Mouse (Mus musculus): ENCODE results near the gene Ube2d1. TPM values are rescaled to one million over a fixed set of nuclear protein-coding genes. Genes with fewer than 3 reads are reported as not detected.

Gene Ube2d1
- polyA plus RNA-seq, 1 experiment from 2014 or later: 177 TPM

- peaks cover 2% of the 10 kb centered on the region; the same call in 1 of the 2 replicates for H3K36me3 ChIP-seq
- H3K4me3 ChIP-seq: no peak overlapping the region
- no peak overlapping the region for H3K27ac ChIP-seq
- WGBS: 88% methylated on average over 10 of the region's 10 CpGs
- no peaks in the 10 kb centered on the region for H3K4me1 ChIP-seq
- no peak overlapping the region for H3K4me2 ChIP-seq (replicated peaks)
- no peaks in the 10 kb centered on the region for H3K9me3 ChIP-seq
- ATAC-seq (ENCODE audit: low FRiP score, low read depth): no peak
- no peak overlapping the region for H3K9ac ChIP-seq
- H3K27me3 ChIP-seq (replicated peaks): no peaks in the 10 kb centered on the region
Observed at GRCm38 (mm10) chr10:71249086-71249880, 35.8 kb downstream of the Ube2d1 start.

DNA sequence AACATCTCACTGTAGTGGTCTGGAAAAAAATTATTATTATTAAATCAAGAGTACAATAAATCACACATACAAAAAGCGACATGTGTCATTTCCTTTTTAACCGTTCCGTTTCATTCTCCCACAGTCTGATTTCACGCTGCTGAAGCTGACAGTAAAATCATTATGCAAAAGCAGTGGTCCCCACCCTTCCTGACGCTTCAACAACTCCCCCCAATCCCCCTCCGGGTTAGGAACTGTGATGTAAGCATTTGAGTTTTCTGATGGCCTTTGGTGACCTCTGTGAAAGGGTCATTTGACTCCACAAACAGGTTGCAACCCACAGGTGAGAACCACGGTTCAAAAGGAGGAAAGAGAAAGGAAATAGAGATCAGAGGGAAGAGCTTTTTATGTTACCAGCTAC is 38.1 kb downstream of the Ube2d1 start:
- Histone ChIP-seq H3K4me1 (no peaks in the 10 kb centered on the region), H3K4me2 (replicated peaks) (no peak overlapping the region), H3K36me3 (no peaks in the 10 kb centered on the region), H3K27me3 (replicated peaks) (no peaks in the 10 kb centered on the region), H3K4me3 (no peak overlapping the region), H3K9ac (no peak overlapping the region), H3K27ac (no peak overlapping the region), H3K9me3 (no peaks in the 10 kb centered on the region)
- no peak for ATAC-seq (ENCODE audit: low FRiP score, low read depth)
- WGBS: 33% methylated on average over 7 of the region's 7 CpGs

DNA sequence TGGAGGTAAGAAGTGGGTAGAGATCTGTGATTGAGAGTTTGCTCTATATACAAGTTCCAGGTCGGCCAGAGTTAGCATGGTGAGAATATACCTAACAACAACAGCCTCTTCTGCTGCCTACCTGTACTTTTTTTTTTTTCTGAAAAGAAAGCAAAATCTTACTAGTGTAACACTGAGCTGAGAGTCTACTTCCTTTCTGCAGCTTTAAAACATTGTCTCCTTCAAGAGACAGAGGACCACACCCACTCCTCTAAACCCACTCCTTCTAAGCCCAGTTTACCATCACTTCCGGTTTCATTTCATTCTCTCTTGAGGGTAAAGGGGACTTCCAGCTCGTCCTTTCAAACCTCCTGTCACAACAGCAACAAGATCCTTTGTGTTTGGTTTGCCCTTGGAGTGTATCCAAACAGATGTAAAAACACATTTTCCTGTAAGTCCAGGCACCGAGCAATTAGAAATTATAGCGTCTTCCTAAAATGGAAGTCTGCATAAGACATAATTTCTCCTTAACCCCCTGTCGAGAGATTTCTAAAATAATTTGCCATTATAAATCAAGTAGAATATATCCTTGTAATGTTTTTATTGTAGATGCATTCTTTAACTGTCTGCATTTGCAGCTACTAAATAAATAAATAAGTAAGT is 45.5 kb downstream of the Ube2d1 start:
- Histone ChIP-seq H3K9ac (no peak overlapping the region), H3K27me3 (replicated peaks) (no peaks in the 10 kb centered on the region), H3K9me3 (no peaks in the 10 kb centered on the region), H3K4me1 (peaks cover 8% of the 10 kb centered on the region), H3K4me3 (no peak overlapping the region), H3K27ac (no peak overlapping the region), H3K4me2 (replicated peaks) (no peak overlapping the region), H3K36me3 (peaks cover 8% of the 10 kb centered on the region)
- no peak for ATAC-seq (ENCODE audit: low FRiP score, low read depth)
- WGBS: 72% methylated on average over 6 of the region's 6 CpGs

DNA sequence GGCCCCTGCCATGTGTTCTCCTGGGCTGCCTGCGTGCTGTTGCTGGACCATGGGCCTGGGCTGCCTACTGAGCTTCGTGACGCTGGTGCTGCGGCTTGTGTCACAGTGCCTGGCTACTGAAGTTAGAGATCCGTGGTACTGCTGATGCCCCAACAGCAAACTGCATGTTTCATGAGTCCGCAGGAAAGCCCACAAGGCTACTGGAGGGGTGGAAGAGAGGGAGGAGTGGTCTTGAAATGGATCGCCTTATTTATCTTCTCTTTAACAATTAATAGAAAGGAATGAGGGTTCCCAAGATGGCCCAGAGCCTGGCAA is 46.9 kb downstream of the Ube2d1 start, which contains the start of gene Tfam:
Gene Tfam (minus strand): TSS at position 41 of the 315 bp plus-strand sequence.
- H3K27me3 ChIP-seq (replicated peaks): no peaks in the 10 kb centered on the region
- peak within 1 kb of the TSS; percentile 77 for H3K4me2 ChIP-seq (replicated peaks)
- peak within 1 kb of the TSS; percentile 73 for H3K9ac ChIP-seq
- no peak within 1 kb of the TSS for H3K27ac ChIP-seq
- H3K36me3 ChIP-seq: peaks cover 15% of the 10 kb centered on the region
- H3K4me3 ChIP-seq: peak within 1 kb of the TSS; percentile 62
- ATAC-seq (ENCODE audit: low FRiP score, low read depth): no peak; the same call in 1 of the 2 replicates
- 6% methylated on average over 7 of the region's 7 CpGs for WGBS
- peaks cover 8% of the 10 kb centered on the region for H3K4me1 ChIP-seq
- no peaks in the 10 kb centered on the region for H3K9me3 ChIP-seq

- peaks cover 19% of the 10 kb centered on the region for H3K36me3 ChIP-seq
Observed at GRCm38 (mm10) chr10:71237516-71238239, 47.4 kb downstream of the Ube2d1 start.

DNA sequence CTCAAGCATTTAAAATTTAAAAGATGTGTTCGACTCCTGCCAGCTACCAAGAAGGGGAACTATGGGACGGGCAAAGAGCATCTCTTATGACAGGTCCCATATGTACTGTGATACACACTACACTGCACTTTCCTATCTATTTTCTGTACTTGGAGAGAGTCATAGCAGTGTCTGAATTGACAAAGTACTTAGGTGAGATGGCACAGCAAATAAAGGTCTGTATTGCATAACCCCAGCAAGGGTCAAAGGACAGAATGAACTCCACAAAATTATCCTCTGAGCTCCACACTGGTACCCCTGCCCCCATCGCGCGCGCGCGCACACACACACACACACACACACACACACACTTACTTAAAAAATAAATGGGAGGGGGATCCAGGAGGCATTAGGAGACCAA is 51.0 kb downstream of the Ube2d1 start:
- H3K27me3 ChIP-seq (replicated peaks): no peaks in the 10 kb centered on the region
- no peaks in the 10 kb centered on the region for H3K9me3 ChIP-seq
- WGBS: 98% methylated on average over 8 of the region's 8 CpGs
- H3K9ac ChIP-seq: no peak overlapping the region
- H3K27ac ChIP-seq: no peak overlapping the region
- ATAC-seq (ENCODE audit: low FRiP score, low read depth): no peak
- no peak overlapping the region for H3K4me3 ChIP-seq
- H3K4me1 ChIP-seq: peaks cover 8% of the 10 kb centered on the region
- peaks cover 41% of the 10 kb centered on the region for H3K36me3 ChIP-seq
- no peak overlapping the region for H3K4me2 ChIP-seq (replicated peaks)

More at GRCm38 (mm10) chr10:71237516-71238239, 47.4 kb downstream of the Ube2d1 start:
- WGBS: under 1% methylated on average over 68 of the region's 68 CpGs
- peak overlapping the region; percentile 77 for H3K4me2 ChIP-seq (replicated peaks)
- H3K27me3 ChIP-seq (replicated peaks): no peaks in the 10 kb centered on the region
- H3K27ac ChIP-seq: no peak overlapping the region
- H3K9ac ChIP-seq: peak overlapping the region; percentile 73
- H3K9me3 ChIP-seq: no peaks in the 10 kb centered on the region
- H3K4me3 ChIP-seq: peak overlapping the region; percentile 62
- peak; percentile 99 for ATAC-seq (ENCODE audit: low FRiP score, low read depth)
- H3K4me1 ChIP-seq: peaks cover 8% of the 10 kb centered on the region

DNA sequence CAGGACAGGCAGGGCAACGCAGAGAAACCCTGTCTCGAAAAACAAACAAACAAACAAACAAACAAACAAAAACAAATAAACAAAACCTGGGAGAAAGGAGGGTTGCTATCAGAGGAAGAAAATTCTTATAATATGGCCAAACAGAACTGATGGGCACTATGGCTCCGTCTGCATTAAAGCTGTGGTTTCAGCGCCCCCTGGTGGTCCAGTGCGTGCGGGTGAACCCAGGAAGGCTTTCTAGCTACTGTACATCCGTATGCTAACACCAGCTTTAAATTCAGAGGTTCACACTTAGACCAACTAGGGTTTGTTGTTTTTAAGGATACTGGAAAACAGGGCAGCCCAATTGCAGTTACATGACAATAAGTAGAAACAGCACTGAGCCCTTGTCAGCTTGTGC is 59.2 kb downstream of the Ube2d1 start:
- no peak overlapping the region for H3K27ac ChIP-seq
- H3K4me1 ChIP-seq: no peaks in the 10 kb centered on the region
- peaks cover 54% of the 10 kb centered on the region for H3K36me3 ChIP-seq
- 0 out of 2 replicates have a peak, but pooled peaks cover 6% of the 10 kb centered on the region for H3K9me3 ChIP-seq
- H3K9ac ChIP-seq: no peak overlapping the region
- no peak overlapping the region for H3K4me3 ChIP-seq
- 0 out of 2 replicates have a peak, but pooled peaks have one; percentile 49 for ATAC-seq (ENCODE audit: low FRiP score, low read depth)
- no peaks in the 10 kb centered on the region for H3K27me3 ChIP-seq (replicated peaks)
- WGBS: 42% methylated on average over 7 of the region's 7 CpGs
- H3K4me2 ChIP-seq (replicated peaks): no peak overlapping the region

GRCm38 (mm10) chr10:71223101-71223500 is 62.0 kb downstream of the Ube2d1 start:
- Histone ChIP-seq H3K4me1 (no peaks in the 10 kb centered on the region), H3K9me3 (0 out of 2 replicates have a peak, but pooled peaks cover 6% of the 10 kb centered on the region), H3K4me2 (replicated peaks) (no peak overlapping the region), H3K27ac (no peak overlapping the region), H3K27me3 (replicated peaks) (no peaks in the 10 kb centered on the region), H3K9ac (no peak overlapping the region), H3K36me3 (peaks cover 30% of the 10 kb centered on the region), H3K4me3 (no peak overlapping the region)
- peak; percentile 35 for ATAC-seq (ENCODE audit: low FRiP score, low read depth)
- WGBS: 60% methylated on average over 5 of the region's 5 CpGs

- Histone ChIP-seq H3K27ac (no peak overlapping the region), H3K9me3 (0 out of 2 replicates have a peak, but pooled peaks cover 6% of the 10 kb centered on the region), H3K9ac (no peak overlapping the region), H3K4me2 (replicated peaks) (no peak overlapping the region), H3K4me1 (no peaks in the 10 kb centered on the region), H3K4me3 (no peak overlapping the region), H3K36me3 (peaks cover 27% of the 10 kb centered on the region), H3K27me3 (replicated peaks) (no peaks in the 10 kb centered on the region)
- 40% methylated on average over 2 of the region's 2 CpGs for WGBS
- peak; percentile 72 for ATAC-seq (ENCODE audit: low FRiP score, low read depth)
Observed at GRCm38 (mm10) chr10:71222639-71223038, 62.4 kb downstream of the Ube2d1 start.

GRCm38 (mm10) chr10:71218228-71218892 is 66.7 kb downstream of the Ube2d1 start:
- 0 out of 2 replicates have a peak, but pooled peaks cover 6% of the 10 kb centered on the region for H3K9me3 ChIP-seq
- H3K4me1 ChIP-seq: no peaks in the 10 kb centered on the region
- H3K9ac ChIP-seq: no peak overlapping the region
- H3K27ac ChIP-seq: no peak overlapping the region
- no peak overlapping the region; the same call in 1 of the 2 replicates for H3K4me2 ChIP-seq (replicated peaks)
- ATAC-seq (ENCODE audit: low FRiP score, low read depth): peak; percentile 54; the same call in 1 of the 2 replicates
- H3K4me3 ChIP-seq: no peak overlapping the region
- no peaks in the 10 kb centered on the region for H3K27me3 ChIP-seq (replicated peaks)
- 14% methylated on average over 8 of the region's 8 CpGs for WGBS
- H3K36me3 ChIP-seq: peaks cover 6% of the 10 kb centered on the region; the same call in 1 of the 2 replicates

DNA sequence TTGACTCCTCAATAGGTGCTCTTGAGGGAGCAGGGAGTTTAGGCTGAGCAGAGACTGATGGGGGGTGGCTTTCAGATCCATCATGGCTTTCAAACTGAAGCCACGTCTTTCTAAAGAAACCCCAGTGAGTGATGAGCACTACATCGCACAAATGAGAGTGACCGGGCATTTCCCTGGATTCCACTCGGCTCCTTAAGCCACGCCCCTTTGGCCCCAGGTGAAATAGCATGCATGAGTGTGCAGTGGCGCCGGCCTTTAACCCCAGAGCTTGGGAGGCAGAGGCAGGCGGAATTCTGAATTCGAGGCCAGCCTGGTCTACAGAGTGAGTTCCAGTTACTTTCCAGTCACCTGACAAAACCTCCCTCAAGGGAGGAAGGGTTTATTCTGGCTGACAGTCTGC is 69.1 kb downstream of the Ube2d1 start:
- Histone ChIP-seq H3K27ac (no peak overlapping the region), H3K36me3 (no peaks in the 10 kb centered on the region), H3K4me2 (replicated peaks) (no peak overlapping the region), H3K9me3 (no peaks in the 10 kb centered on the region), H3K9ac (no peak overlapping the region), H3K4me3 (no peak overlapping the region), H3K4me1 (no peaks in the 10 kb centered on the region), H3K27me3 (replicated peaks) (no peaks in the 10 kb centered on the region)
- WGBS: 75% methylated on average over 9 of the region's 9 CpGs
- no peak for ATAC-seq (ENCODE audit: low FRiP score, low read depth)
